Comparison of ENCODE assay signal across 7 mouse cellular contexts in genomic region chr4:54944921-54945430, GRCm38 (mm10). TPM values are rescaled to one million over a fixed set of nuclear protein-coding genes. Genes with fewer than 3 reads are reported as not detected.
DNase-seq lines count a peak whose midpoint lies in the region; ATAC-seq lines count a peak whose summit lies in the region.

Gene Zfp462, plus strand, starts transcription at chr4:54945048.

- peak; percentile 32 for ATAC-seq in forebrain, embryonic 13.5 days
- peak; percentile 51 for ATAC-seq in hindbrain, embryonic 11.5 days (ENCODE audit: low FRiP score)
- ATAC-seq in midbrain, embryonic 12.5 days (ENCODE audit: low FRiP score, low read depth) = peak; percentile 43
- ATAC-seq in monocyte, adult 5-6 weeks (replicated peaks; ENCODE audit: insufficient number of reproducible peaks, low FRiP score, low TSS enrichment, poor library complexity, severe bottlenecking) = no peak

- peak within 1 kb of the TSS; percentile 78 for H3K4me2 ChIP-seq in forebrain, embryonic 13.5 days
- H3K4me2 ChIP-seq in hindbrain, embryonic 11.5 days (replicated peaks; ENCODE audit: low read depth, low read length) = peak within 1 kb of the TSS; percentile 70
- H3K4me2 ChIP-seq in midbrain, embryonic 12.5 days (replicated peaks) = peak within 1 kb of the TSS; percentile 80

- peaks cover 10% of the 10 kb centered on the region for H3K4me1 ChIP-seq in forebrain, embryonic 13.5 days
- no peaks in the 10 kb centered on the region for H3K4me1 ChIP-seq in hindbrain, embryonic 11.5 days (replicated peaks; ENCODE audit: control insufficient read depth, insufficient read depth, low read length)
- H3K4me1 ChIP-seq in midbrain, embryonic 12.5 days = peaks cover 9% of the 10 kb centered on the region

- peak within 1 kb of the TSS; percentile 85 for H3K4me3 ChIP-seq in forebrain, embryonic 13.5 days
- H3K4me3 ChIP-seq in hindbrain, embryonic 11.5 days (ENCODE audit: low read depth, low read length) = peak within 1 kb of the TSS; percentile 88
- H3K4me3 ChIP-seq in midbrain, embryonic 12.5 days = peak within 1 kb of the TSS; percentile 86

- H3K27me3 ChIP-seq in forebrain, embryonic 13.5 days = no peaks in the 10 kb centered on the region
- no peaks in the 10 kb centered on the region for H3K27me3 ChIP-seq in hindbrain, embryonic 11.5 days (ENCODE audit: control insufficient read depth, insufficient read depth, low read length)
- H3K27me3 ChIP-seq in midbrain, embryonic 12.5 days = no peaks in the 10 kb centered on the region

- intact Hi-C loops in left cerebral cortex, postnatal 14 days (cut with DNase I) = loop anchor here (5.0 to 10.0 kb wide), 6 partner anchors 67 to 1010 kb away; no protein-coding TSS in a partner anchor

- WGBS in forebrain, embryonic 13.5 days = 0% methylated on average over 38 of the region's 43 CpGs
- 0% methylated on average over 43 of the region's 43 CpGs for WGBS in hindbrain, embryonic 11.5 days
- WGBS in midbrain, embryonic 12.5 days = under 1% methylated on average over 43 of the region's 43 CpGs

- peak within 1 kb of the TSS; percentile 100 for H3K27ac ChIP-seq in forebrain, embryonic 13.5 days
- H3K27ac ChIP-seq in hindbrain, embryonic 11.5 days (ENCODE audit: low read depth, low read length) = peak within 1 kb of the TSS; percentile 97
- H3K27ac ChIP-seq in midbrain, embryonic 12.5 days (replicated peaks) = peak within 1 kb of the TSS; percentile 98

- no peaks in the 10 kb centered on the region for H3K36me3 ChIP-seq in forebrain, embryonic 13.5 days (ENCODE audit: poor library complexity, severe bottlenecking)
- no peaks in the 10 kb centered on the region for H3K36me3 ChIP-seq in hindbrain, embryonic 11.5 days (ENCODE audit: control insufficient read depth, insufficient read depth, low read length)
- H3K36me3 ChIP-seq in midbrain, embryonic 12.5 days = no peaks in the 10 kb centered on the region

- H3K9me3 ChIP-seq in forebrain, embryonic 13.5 days (replicated peaks) = no peaks in the 10 kb centered on the region
- no peaks in the 10 kb centered on the region for H3K9me3 ChIP-seq in hindbrain, embryonic 11.5 days (ENCODE audit: control insufficient read depth, low read length)
- no peaks in the 10 kb centered on the region for H3K9me3 ChIP-seq in midbrain, embryonic 12.5 days

- DNase-seq in Muller cell, postnatal 12 days (ENCODE audit: inconsistent ontology term) = peak; percentile 76
- DNase-seq in adrenal gland, postnatal 10 days = peak; percentile 78
- peak; percentile 87 for DNase-seq in hindbrain, embryonic 11.5 days (ENCODE audit: low spot score)
- no peak for DNase-seq in left cerebral cortex, postnatal 14 days (ENCODE audit: low spot score in 2 of 2)

- peak within 1 kb of the TSS; percentile 98 for H3K9ac ChIP-seq in forebrain, embryonic 13.5 days
- H3K9ac ChIP-seq in hindbrain, embryonic 11.5 days (ENCODE audit: low read depth, low read length) = peak within 1 kb of the TSS; percentile 97
- H3K9ac ChIP-seq in midbrain, embryonic 12.5 days (replicated peaks) = peak within 1 kb of the TSS; percentile 98

RNA-seq across cellular contexts. Expression of gene Zfp462, which starts in this region (rescaled TPM):
- total RNA-seq in adrenal gland, postnatal 10 days (2021) = 10 to 100 TPM; 36.5 to 49.0 TPM
- polyA plus RNA-seq in forebrain, embryonic 13.5 days (2015; fragmentation: Nextera tagmentation; extraction: Ambion mirVana) = 23.1 and 24.6 TPM in 2 replicates
- 22.8 and 34.8 TPM in 2 replicates for polyA plus RNA-seq in hindbrain, embryonic 11.5 days (2014; fragmentation: Nextera tagmentation; extraction: Ambion mirVana)
- 10 to 100 TPM; 51.4 to 54.4 TPM for total RNA-seq in left cerebral cortex, postnatal 14 days (2021)
- polyA plus RNA-seq in midbrain, embryonic 12.5 days (2016; fragmentation: Nextera tagmentation; extraction: Ambion mirVana) = 20.2 and 23.6 TPM in 2 replicates
- not detected in 3 replicates for total RNA-seq in monocyte, adult 5-6 weeks (2017)

Comparison
In these comparisons a context has a peak if more than half of its experiments do, and no peak if none do; other contexts are left out.
1. RNA of gene Zfp462 (total RNA-seq): 51.4 to 54.4 TPM in left cerebral cortex, postnatal 14 days and 36.5 to 49.0 TPM in adrenal gland, postnatal 10 days; not detected in monocyte, adult 5-6 weeks; every median in the first group is over 10 times any median in the second.
2. DNase-seq: peak in Muller cell, postnatal 12 days (single experiment), adrenal gland, postnatal 10 days (single experiment) and hindbrain, embryonic 11.5 days (single experiment); none in left cerebral cortex, postnatal 14 days (0 of 2).
3. Peak in every context shown above with its lines, with median percentiles within 50 percentile points of each other: H3K27ac ChIP-seq, H3K4me2 ChIP-seq, H3K4me3 ChIP-seq and H3K9ac ChIP-seq.